Mouse (Mus musculus) ES-E14 (cell line): ENCODE measurements around the gene Shisa9.

ENCODE experiments used
- CHD2 ChIP-seq: IDR thresholded peaks from 2 replicates; pipeline ENCODE4 v1.6.1; 2014; ENCODE audit warnings: mild to moderate bottlenecking, low read depth, low read length, inconsistent platforms
- MAFK ChIP-seq: IDR thresholded peaks from 2 replicates; pipeline ENCODE4 v1.6.1; 2014; ENCODE audit warnings: mild to moderate bottlenecking, low read depth, low read length, inconsistent platforms; ENCODE audit not compliant: insufficient read depth
- ZC3H11A ChIP-seq: IDR thresholded peaks from 2 replicates; pipeline ENCODE4 v1.6.1; 2012; ENCODE audit warnings: low read depth, mild to moderate bottlenecking, inconsistent platforms, low read length, borderline replicate concordance

GRCm38 (mm10) chr16:12154476-12154875 is 170.6 kb downstream of the Shisa9 start:
- TF ChIP-seq ZC3H11A (no peak), CHD2 (no peak), MAFK (no peak)
